Mouse (Mus musculus): ENCODE results near the gene Fn1.

Gene Fn1

GRCm38 (mm10) chr1:71650741-71651140 is 2.3 kb downstream of the Fn1 start:
- in situ Hi-C loops (cut with MboI, MseI): no loop called here

GRCm38 (mm10) chr1:71648166-71648565 is 4.8 kb downstream of the Fn1 start:
- in situ Hi-C loops (cut with MboI, MseI): no loop called here

- in situ Hi-C loops (cut with MboI, MseI): no loop called here
These were observed 6.2 kb downstream of the Fn1 start for GRCm38 (mm10) chr1:71646774-71647173.

- in situ Hi-C loops (cut with MboI, MseI): no loop called here
These were observed 7.0 kb downstream of the Fn1 start for GRCm38 (mm10) chr1:71645999-71646398.

- in situ Hi-C loops (cut with MboI, MseI): no loop called here
These were observed 7.5 kb downstream of the Fn1 start for GRCm38 (mm10) chr1:71645466-71645865.

- in situ Hi-C loops (cut with MboI, MseI): no loop called here
These were observed 10.2 kb downstream of the Fn1 start for GRCm38 (mm10) chr1:71642794-71643193.

GRCm38 (mm10) chr1:71641206-71641605 is 11.8 kb downstream of the Fn1 start:
- in situ Hi-C loops (cut with MboI, MseI): no loop called here

GRCm38 (mm10) chr1:71640157-71640556 is 12.8 kb downstream of the Fn1 start:
- in situ Hi-C loops (cut with MboI, MseI): no loop called here

GRCm38 (mm10) chr1:71636665-71637064 is 16.3 kb downstream of the Fn1 start:
- in situ Hi-C loops (cut with MboI, MseI): no loop called here

- in situ Hi-C loops (cut with MboI, MseI): no loop called here
These were observed 16.9 kb downstream of the Fn1 start for GRCm38 (mm10) chr1:71636116-71636515.

- in situ Hi-C loops (cut with MboI, MseI): no loop called here
These were observed 17.6 kb downstream of the Fn1 start for GRCm38 (mm10) chr1:71635101-71636014.

- in situ Hi-C loops (cut with MboI, MseI): no loop called here
These were observed 18.5 kb downstream of the Fn1 start for GRCm38 (mm10) chr1:71634471-71634981.

GRCm38 (mm10) chr1:71632387-71632786 is 20.6 kb downstream of the Fn1 start:
- in situ Hi-C loops (cut with MboI, MseI): no loop called here

- in situ Hi-C loops (cut with MboI, MseI): no loop called here
These were observed 21.2 kb downstream of the Fn1 start for GRCm38 (mm10) chr1:71631811-71632210.

GRCm38 (mm10) chr1:71630243-71630642 is 22.8 kb downstream of the Fn1 start:
- in situ Hi-C loops (cut with MboI, MseI): no loop called here

- in situ Hi-C loops (cut with MboI, MseI): no loop called here
These were observed 29.4 kb downstream of the Fn1 start for GRCm38 (mm10) chr1:71623625-71624024.

- in situ Hi-C loops (cut with MboI, MseI): no loop called here
These were observed 31.5 kb downstream of the Fn1 start for GRCm38 (mm10) chr1:71621526-71621925.

- in situ Hi-C loops (cut with MboI, MseI): no loop called here
These were observed 38.3 kb downstream of the Fn1 start for GRCm38 (mm10) chr1:71614545-71615246.

GRCm38 (mm10) chr1:71612256-71612655 is 40.7 kb downstream of the Fn1 start:
- in situ Hi-C loops (cut with MboI, MseI): no loop called here

- in situ Hi-C loops (cut with MboI, MseI): no loop called here
These were observed 43.1 kb downstream of the Fn1 start for GRCm38 (mm10) chr1:71609916-71610315.

- in situ Hi-C loops (cut with MboI, MseI): no loop called here
These were observed 43.8 kb downstream of the Fn1 start for GRCm38 (mm10) chr1:71609057-71609775.
